Mouse (Mus musculus): ENCODE results near the gene Tex13c2. TPM values are rescaled to one million over a fixed set of nuclear protein-coding genes. Genes with fewer than 3 reads are reported as not detected.

Tex13c2 gene
- polyA plus RNA-seq, 1 experiment from 2014 or later: not detected

DNA sequence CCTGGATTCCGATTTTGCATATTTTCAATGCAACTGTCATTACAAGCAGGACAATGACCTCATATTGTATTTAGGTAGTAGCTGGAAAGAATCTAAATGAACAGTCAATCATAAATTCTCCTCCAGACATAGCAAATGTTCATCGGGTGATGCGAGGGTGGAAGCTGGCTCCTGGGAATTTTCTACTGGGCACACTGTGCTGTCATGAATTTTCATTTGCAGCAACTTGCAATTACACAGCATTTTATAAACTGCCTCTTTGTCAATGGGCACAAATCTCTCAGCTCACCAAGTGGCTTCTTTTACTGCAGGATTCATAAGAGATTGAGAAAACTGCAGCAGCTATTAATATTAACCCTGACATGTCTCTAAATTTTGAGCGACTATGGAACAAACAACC lies 41.2 kb downstream of the Tex13c2 start:
- no peak overlapping the region for H3K4me2 ChIP-seq (ENCODE audit: low read depth, low read length)
- 68% methylated on average over 4 of the region's 4 CpGs for WGBS

DNA sequence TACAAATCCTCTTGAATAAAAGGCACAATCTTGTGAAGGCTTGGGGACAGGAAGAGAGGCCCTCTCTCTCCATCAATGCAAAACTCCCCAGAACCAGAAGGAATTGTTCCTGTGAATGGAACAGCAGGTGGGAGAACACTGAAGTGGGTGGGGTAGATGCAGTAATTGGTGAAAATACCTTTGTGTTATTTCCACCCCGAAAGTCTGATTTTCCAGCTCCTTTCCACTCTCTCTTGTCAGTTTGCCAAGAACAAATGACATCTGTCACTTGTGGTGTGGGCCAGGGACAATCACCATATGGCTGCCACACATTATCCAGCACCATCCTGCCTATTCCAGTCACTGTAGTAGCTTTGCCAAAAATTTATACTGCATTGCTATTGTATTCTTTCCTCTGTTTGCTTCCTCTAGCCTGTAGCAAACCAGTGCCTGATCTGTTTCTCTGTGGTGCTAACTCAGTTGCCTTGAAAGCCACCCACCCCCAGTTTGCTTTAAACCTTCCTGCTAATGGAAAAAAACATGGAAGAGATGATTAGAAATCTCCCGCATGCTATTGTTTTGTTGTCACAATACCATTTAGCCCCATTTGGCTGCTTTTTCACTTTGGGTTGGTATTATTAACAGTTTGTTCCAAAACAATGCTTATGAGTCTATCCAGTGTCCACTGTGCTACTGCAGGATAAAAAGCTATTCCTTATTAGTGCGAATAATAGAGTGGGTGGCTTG lies 50.7 kb downstream of the Tex13c2 start:
- WGBS: 34% methylated on average over 3 of the region's 3 CpGs
- Histone ChIP-seq H3K27me3 (replicated peaks; ENCODE audit: control insufficient read depth, insufficient read depth, low read length) (no peaks in the 10 kb centered on the region), H3K4me3 (ENCODE audit: low read length) (peak overlapping the region; percentile 18; the same call in 1 of the 2 replicates), H3K9ac (ENCODE audit: low read depth, low read length) (no peak overlapping the region), H3K4me1 (ENCODE audit: control insufficient read depth, insufficient read depth, low read length) (no peaks in the 10 kb centered on the region), H3K27ac (ENCODE audit: low read length) (no peak overlapping the region), H3K4me2 (ENCODE audit: low read depth, low read length) (peak overlapping the region; percentile 22; the same call in 1 of the 2 replicates), H3K36me3 (ENCODE audit: control insufficient read depth, insufficient read depth, low read length) (no peaks in the 10 kb centered on the region), H3K9me3 (ENCODE audit: control insufficient read depth, low read length) (no peaks in the 10 kb centered on the region)
- ATAC-seq: no peak

More for the DNA sequence above, 41.2 kb downstream of the Tex13c2 start:
- ATAC-seq: no peak
- Histone ChIP-seq H3K36me3 (ENCODE audit: control insufficient read depth, insufficient read depth, low read length) (no peaks in the 10 kb centered on the region), H3K4me1 (ENCODE audit: control insufficient read depth, insufficient read depth, low read length) (no peaks in the 10 kb centered on the region), H3K9me3 (ENCODE audit: control insufficient read depth, low read length) (no peaks in the 10 kb centered on the region), H3K9ac (ENCODE audit: low read depth, low read length) (no peak overlapping the region), H3K27me3 (replicated peaks; ENCODE audit: control insufficient read depth, insufficient read depth, low read length) (no peaks in the 10 kb centered on the region), H3K4me3 (ENCODE audit: low read length) (no peak overlapping the region), H3K27ac (ENCODE audit: low read length) (no peak overlapping the region)

DNA sequence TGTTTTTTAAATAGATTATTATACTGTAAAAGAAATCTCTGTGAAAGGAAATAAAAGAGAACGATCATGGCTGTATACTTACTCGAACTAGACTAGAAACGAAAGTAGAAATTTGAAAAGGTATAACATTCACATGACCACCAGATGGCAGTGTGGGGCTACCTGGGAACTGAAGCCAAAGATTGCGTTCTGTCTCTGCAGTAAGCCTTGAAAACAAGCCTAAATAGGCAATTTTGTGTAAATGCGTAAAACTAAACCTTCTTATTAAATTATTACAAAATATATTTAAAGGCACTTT lies 51.2 kb downstream of the Tex13c2 start:
- no peaks in the 10 kb centered on the region for H3K36me3 ChIP-seq (ENCODE audit: control insufficient read depth, insufficient read depth, low read length)
- no peaks in the 10 kb centered on the region for H3K4me1 ChIP-seq (ENCODE audit: control insufficient read depth, insufficient read depth, low read length)
- H3K27ac ChIP-seq (ENCODE audit: low read length): no peak overlapping the region
- 0 out of 2 replicates have a peak overlapping the region, but pooled peaks have one; percentile 18 for H3K4me3 ChIP-seq (ENCODE audit: low read length)
- no peaks in the 10 kb centered on the region for H3K9me3 ChIP-seq (ENCODE audit: control insufficient read depth, low read length)
- ATAC-seq: no peak
- H3K27me3 ChIP-seq (replicated peaks; ENCODE audit: control insufficient read depth, insufficient read depth, low read length): no peaks in the 10 kb centered on the region
- no peak overlapping the region for H3K9ac ChIP-seq (ENCODE audit: low read depth, low read length)
- H3K4me2 ChIP-seq (ENCODE audit: low read depth, low read length): peak overlapping the region; percentile 22; the same call in 1 of the 2 replicates
- 26% methylated on average over 5 of the region's 5 CpGs for WGBS

Other genes starting within 250 kb of the Tex13c2 start
- gene Sh2d1a, start 12.8 kb downstream of the Tex13c2 start, polyA plus RNA-seq (2015; fragmentation: Nextera tagmentation; extraction: Ambion mirVana): 0.17 TPM in 1 of 2 replicates, not detected in the other